Mouse (Mus musculus): Measurements from ENCODE around the gene Prpsap2.

GRCm38 (mm10) chr11:61692996-61693395 is 68.9 kb downstream of the Prpsap2 start:
- TF ChIP-seq CTCF (IDR thresholded peaks at IDR 0.05; ENCODE audit: low read depth, low read length) (no peak), POLR2A (IDR thresholded peaks at IDR 0.05; ENCODE audit: borderline replicate concordance, low read depth, low read length) (no peak)
